Mouse (Mus musculus) thymus, postnatal 4 days (tissue): ENCODE results near the gene Sv2c.
"Not testable (repeated sequence)": the region's sequence is repeated elsewhere in the genome, so short reads cannot be mapped to it uniquely, and the experiment has no call there.

ENCODE experiments used
- DNase-seq: peaks from one replicate; pipeline ENCODE4 v3.0.0; 2021

Sv2c gene

GRCm38 (mm10) chr13:96045396-96045795, 87.0 kb downstream of the Sv2c start:
- no peak for DNase-seq

DNA sequence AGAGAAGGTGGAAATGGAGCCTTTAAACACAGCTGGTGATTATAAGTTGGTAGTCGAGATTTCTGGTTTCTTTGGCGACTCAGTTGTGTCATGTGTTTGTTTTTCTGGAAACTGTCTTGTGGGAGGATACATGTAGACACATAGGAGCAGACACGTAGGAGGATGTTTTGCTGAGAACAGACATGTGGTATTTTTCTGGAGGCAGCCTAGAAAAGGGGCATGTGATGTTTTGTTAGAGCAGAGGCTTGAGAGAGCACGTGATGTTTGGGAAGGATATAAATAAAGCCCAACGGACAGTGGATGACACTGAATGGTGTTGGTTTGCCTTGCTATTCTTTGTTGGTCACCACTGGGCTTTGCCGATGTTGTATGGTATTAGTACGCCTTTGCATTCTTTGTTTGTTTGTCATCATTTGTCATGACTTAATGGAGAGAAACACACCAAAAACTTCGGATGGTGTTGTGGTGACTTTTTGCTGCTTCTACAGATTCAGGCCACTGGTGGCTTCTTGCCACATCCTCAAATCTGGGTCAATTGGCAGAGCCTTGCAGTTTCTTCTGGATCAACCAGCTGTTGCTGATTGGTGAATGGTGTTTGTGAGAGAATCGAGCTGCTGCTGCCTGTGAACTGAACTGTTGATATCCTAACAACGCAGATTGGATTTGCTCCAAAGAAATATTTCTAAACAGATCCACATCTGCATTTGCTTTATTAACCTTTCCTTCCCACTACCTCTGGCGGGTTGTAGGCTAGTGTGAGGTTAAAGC, 91.9 kb downstream of the Sv2c start:
- no peak for DNase-seq

GRCm38 (mm10) chr13:96039536-96039935, 92.8 kb downstream of the Sv2c start:
- DNase-seq: no peak

DNA sequence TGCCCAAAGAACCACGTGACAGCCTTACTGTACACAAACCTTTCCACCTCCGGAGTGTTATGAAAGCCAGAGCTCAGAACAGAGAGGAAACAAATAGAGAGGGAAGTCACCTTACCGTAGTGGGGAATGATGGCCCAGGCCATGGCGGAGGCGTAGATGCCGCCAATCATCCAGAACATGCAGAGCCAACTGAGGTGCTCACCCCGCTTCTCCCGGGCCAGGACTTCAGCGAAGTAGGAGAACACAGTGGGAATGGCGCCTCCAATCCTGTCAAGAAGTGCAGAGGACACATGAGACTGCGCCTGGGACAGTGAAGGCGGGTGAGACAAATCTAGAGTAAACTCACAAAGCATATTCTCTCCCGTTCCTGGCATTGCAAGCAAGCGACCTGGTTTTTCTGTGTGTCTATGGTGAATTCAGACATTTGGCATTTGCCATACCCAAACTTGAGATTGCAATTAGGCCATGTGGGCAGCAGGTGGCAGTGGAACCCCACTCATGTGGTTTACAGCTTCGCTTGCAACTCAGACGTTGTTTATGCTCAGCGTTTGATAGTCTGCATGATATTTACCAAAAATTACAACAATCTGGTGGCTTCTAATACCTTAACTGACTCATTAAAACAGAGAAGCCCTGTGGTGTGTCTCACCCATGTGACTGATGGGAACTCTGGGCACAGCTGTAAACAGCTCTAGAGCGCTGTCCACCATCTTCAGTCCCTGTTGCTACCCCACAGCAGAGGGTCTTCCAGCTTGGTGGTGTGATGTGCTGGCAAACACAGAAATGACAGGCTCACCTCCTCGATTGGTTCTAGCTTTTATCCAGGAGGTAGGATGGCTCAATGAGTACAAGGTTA, 101.8 kb downstream of the Sv2c start:
- peak; percentile 69 for DNase-seq

DNA sequence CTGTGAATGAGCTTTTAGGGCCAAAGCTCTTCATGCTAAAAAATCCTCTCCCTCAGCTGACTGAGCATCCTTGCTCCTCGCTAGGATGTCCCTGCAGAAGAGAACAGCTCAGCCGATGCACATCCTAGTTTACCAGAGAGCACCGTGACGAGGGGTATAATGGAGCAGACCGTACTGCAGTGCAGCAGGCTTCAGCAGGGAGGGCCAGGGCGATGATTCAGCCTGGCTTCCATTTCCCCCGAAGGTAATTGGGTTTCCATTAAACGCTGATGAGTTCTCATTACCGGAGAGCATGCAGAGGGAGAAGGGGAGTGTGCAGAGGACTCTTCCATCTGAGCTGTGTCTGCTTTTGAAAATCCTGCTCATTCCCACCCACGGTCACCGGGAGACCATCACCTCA, 108.5 kb downstream of the Sv2c start:
- DNase-seq: no peak

GRCm38 (mm10) chr13:96015516-96015915, 116.9 kb downstream of the Sv2c start:
- no peak for DNase-seq

DNA sequence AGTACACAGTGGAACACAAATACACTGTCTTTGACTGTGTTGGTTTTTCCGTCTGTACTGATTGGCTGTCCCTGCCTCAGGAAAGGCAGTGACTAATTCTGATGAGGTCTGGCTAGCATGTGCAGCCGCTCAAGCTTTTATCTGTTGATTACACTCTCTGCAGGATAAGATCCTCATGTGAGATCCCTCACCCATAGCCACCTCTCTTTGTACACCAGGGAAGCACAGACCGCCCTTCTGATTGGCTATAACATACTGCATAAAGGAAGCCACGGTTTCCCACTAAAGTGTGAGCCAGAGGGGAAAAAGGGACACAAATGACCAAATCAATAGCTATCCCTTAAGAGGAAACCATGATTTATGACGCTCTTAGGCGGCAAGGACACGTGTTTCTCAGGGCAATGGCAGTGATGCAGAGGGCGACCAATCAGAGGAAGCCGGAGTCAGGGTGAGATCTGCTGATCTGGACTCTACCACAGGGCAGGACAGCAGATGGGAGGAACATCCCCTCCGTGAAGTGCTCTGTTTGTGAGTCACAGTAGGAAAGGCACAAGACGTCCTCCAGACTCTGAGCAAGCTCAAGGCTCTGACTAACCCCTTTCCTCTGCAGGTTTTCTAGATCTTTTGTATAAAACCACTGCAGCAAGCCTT, 121.4 kb downstream of the Sv2c start:
- no peak for DNase-seq

DNA sequence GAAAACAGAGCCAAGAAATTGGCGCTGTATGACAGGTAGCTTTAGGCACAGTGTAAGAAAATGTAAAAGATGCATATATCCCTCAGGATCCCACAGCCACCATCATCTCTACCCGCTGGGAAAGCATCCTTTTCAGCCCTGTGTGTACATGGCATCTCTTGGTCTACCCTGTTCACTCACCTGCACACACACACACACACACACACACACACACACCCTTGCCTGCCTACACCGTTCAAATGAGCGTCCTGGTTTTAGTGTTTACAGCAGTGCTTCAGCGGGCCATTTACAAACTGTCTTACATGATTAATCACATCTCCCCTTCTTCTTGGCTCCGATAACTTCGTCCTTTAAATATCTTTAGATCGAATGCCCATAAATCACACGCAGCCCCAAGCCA, 123.4 kb downstream of the Sv2c start:
- no peak for DNase-seq

DNA sequence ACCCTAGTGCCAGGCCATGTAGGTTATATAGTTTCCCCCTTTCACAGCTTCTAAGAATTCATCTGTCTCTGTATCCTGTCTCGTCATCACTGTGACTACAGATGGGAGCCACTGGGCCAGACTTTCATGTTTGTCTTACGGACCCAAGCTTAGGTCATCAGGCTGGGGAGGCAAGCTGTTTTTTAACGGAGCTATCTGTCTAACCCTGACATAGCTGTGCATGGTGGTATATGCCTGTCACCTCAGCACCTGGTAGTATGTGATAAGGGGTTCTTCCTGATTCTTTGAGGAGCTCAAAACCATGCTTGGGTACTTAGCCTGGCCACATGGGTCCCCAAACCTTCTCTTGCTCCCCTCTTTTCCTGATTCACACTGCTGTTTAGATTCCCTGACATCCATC, 124.2 kb downstream of the Sv2c start:
- DNase-seq: no peak

DNA sequence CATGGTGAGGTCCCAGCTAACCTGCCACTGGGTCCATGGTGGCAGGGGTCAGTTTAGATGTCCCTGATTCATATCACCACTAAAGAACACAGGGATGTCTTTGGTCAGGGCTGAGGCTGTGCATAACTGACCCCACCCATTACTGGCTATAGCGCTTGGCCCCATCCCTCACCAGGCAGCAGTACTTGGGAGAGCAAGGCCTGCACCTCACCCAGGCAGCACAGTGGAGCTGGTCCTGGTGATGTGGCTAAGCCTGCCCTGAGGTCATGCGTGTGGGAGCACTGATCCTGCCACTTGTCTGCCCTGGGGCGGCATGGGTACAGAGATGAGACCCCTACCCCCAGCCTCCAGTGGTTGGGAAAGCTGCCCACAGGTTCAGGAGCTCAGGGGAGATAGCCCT, 128.8 kb downstream of the Sv2c start:
- DNase-seq: no peak

- DNase-seq: no peak
Observed at GRCm38 (mm10) chr13:96002475-96002874, 129.9 kb downstream of the Sv2c start.

DNA sequence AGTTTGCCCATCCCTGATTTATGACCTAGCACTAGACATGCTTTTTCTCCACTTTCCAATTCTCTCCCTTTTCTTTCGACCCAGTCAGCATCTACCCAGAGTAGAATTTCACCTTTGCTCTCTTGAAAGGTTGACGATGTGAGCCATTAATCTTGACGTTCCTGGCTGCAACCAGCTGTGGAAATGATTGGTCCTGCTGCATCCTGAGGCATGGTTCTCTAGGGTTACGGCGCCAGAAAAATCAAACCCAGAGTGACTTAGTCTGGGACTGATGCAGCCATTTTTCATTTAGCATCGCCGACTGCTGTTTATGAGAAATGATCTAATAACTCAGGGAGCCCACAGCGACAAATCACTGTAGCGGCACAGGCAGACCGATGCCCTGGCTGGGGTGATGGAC, 133.0 kb downstream of the Sv2c start:
- no peak for DNase-seq

DNA sequence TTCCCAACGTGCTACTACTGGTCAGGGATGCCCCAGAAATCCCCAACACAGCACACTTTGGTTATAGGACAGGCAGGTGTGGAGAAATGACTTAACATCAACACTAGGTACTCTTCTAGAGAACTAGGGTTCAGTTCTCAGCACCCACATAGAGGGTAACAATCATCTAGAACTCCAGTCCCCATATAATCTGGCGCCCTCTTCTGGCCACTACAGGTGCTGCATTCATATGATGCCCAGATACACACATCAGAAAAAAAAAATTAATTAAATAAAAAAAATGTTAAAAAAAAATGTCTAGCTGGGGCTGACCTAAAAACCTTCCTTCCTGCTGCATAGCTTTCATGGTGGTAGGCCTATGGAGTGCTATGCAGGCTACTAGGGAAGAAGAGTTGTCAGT, 135.1 kb downstream of the Sv2c start:
- peak; percentile 45 for DNase-seq

- no peak for DNase-seq
Observed at GRCm38 (mm10) chr13:95994705-95995703, 137.4 kb downstream of the Sv2c start.

GRCm38 (mm10) chr13:95988181-95988580, 144.2 kb downstream of the Sv2c start:
- DNase-seq: peak; percentile 67

- DNase-seq: no peak
Observed at GRCm38 (mm10) chr13:95987147-95987546, 145.2 kb downstream of the Sv2c start.

- DNase-seq: peak; percentile 34
Observed at GRCm38 (mm10) chr13:95986375-95986774, 146.0 kb downstream of the Sv2c start.

DNA sequence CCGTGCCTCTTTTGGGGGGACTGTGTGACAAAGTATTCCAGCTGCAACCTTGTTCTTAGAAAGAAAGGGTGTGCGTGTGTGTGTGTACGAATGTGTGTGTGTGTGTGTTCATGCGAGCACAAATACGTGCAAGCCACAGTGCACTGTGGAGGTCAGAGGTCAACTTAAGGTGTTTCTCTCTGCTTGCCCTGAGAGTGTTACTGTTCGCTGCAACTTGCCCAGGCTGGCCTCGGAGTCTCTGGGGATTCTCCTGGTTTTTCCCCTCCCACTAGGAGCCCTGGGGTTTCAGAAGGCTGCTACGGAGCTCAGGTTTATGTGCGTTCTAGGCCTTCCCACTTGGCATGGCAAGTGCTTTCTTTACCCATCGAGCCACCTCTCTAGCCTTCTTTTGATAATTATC, 157.2 kb downstream of the Sv2c start:
- no peak for DNase-seq

- no peak for DNase-seq
Observed at GRCm38 (mm10) chr13:95974106-95974505, 158.3 kb downstream of the Sv2c start.

- DNase-seq: peak; percentile 87
Observed at GRCm38 (mm10) chr13:95973368-95973958, 158.9 kb downstream of the Sv2c start.

DNA sequence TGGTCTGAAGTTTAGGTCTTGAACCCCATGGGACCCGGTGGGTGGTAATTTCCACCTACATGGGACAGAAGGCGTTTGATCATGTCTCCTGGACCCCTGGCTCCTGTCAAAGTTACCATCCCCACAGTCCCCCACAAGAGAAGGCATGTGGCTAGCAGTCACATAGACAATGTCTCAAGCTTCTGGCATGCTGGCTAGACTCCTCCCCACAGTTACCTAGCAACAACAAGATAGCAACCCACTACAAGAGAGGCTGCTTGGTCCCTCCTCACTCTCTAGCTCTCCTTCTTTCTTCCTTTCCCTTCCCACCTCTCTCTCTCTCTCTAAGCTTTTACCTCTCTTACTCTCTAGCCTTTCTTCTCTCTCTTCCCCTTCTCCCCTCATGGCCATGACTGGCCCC, 164.3 kb downstream of the Sv2c start:
- DNase-seq: not testable (repeated sequence)

DNA sequence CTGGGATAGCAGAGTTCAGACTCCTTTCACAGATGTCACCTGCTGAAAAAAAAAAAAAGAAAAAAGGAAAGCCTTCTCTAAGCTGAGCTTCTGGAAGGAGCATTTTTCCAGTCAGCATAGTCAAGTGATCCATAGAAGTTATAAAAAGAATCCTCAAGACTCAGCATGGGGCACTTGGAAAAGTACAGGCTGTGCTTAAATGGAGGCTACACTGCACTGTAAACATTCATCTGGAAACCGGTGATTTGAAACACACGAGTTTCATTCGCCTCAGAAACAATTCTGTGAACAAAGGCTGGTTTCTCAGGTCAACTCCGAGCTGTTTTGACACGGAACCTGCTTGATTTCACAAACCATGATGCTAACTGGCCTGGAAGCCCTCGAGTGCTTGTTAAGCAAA, 165.6 kb downstream of the Sv2c start:
- DNase-seq: no peak
